Mouse (Mus musculus): ENCODE data around the gene Chst1.

- TF ChIP-seq CTCF (conservative IDR thresholded peaks at IDR 0.05; ENCODE audit: low read length): no peak
- no peak for TF ChIP-seq POU5F1 (IDR thresholded peaks at IDR 0.05; ENCODE audit: borderline replicate concordance, low read length)
- TF ChIP-seq NANOG (IDR thresholded peaks at IDR 0.05; ENCODE audit: borderline replicate concordance, low read length): no peak
These were observed 28.9 kb upstream of the Chst1 start for GRCm38 (mm10) chr2:92570623-92571022.

Measured in E14TG2a.4 (cell line).